Mouse (Mus musculus) left cerebral cortex, postnatal 25 days (tissue): Measurements from ENCODE around the gene Agbl3. TPM values are rescaled to one million over a fixed set of nuclear protein-coding genes. Genes with fewer than 3 reads are reported as not detected.
A peak's percentile ranks its signal among the peaks of the same experiment; 100 is the strongest.

ENCODE experiments used
- DNase-seq, 2 experiments: peaks; one replicate each; pipeline ENCODE4 v3.0.0; 2022; ENCODE audit warnings: low spot score in 2 of 2, mixed read lengths in 1 of 2
- intact Hi-C: fragments of 180-260 bp; cut with DNase I; formaldehyde crosslinking; loops from one replicate; pipeline ENCODE4 v1.15.1; 2025
- total RNA-seq, 2 experiments: library from RNA; stranded (reverse); gene quantifications; 2 replicates each; pipeline ENCODE4 v1.2.3; 2021

Gene Agbl3
- total RNA-seq, 2 experiments from 2014 or later, result 15.6 to 16.7 TPM

GRCm38 (mm10) chr6:34780943-34781289 is 684 bp downstream of the Agbl3 start:
- intact Hi-C loops, result loop anchor here (1.0 to 5.0 kb wide), 2 partner anchors 51 to 97 kb away; partner anchors contain the start of gene Cyren
- no peak for DNase-seq

- DNase-seq, result no peak
- intact Hi-C loops, result loop anchor here (5.0 kb wide), 1 partner anchor 50 kb away; no protein-coding TSS in a partner anchor
Measured at GRCm38 (mm10) chr6:34782493-34782892, 2.3 kb downstream of the Agbl3 start.

GRCm38 (mm10) chr6:34796881-34797280 is 16.6 kb downstream of the Agbl3 start:
- intact Hi-C loops, result no loop called here
- DNase-seq, result no peak

- intact Hi-C loops, result no loop called here
- no peak for DNase-seq
Measured at GRCm38 (mm10) chr6:34797887-34798286, 17.7 kb downstream of the Agbl3 start.

GRCm38 (mm10) chr6:34805582-34805981 is 25.4 kb downstream of the Agbl3 start:
- DNase-seq, result no peak
- intact Hi-C loops, result no loop called here

- DNase-seq, result no peak
- intact Hi-C loops, result no loop called here
Measured at GRCm38 (mm10) chr6:34810651-34811050, 30.4 kb downstream of the Agbl3 start.

- intact Hi-C loops, result no loop called here
- DNase-seq, result peak; percentile 26 to 37
Measured at GRCm38 (mm10) chr6:34824406-34824805, 44.2 kb downstream of the Agbl3 start.

GRCm38 (mm10) chr6:34832352-34832751 is 52.1 kb downstream of the Agbl3 start:
- peak; percentile 3 to 88 for DNase-seq
- intact Hi-C loops, result loop anchor here (5.0 kb wide), 1 partner anchor 50 kb away; the partner anchor contains the start of gene Agbl3

- intact Hi-C loops, result no loop called here
Measured at GRCm38 (mm10) chr6:34861546-34862053, 81.4 kb downstream of the Agbl3 start.

GRCm38 (mm10) chr6:34862381-34862780 is 82.1 kb downstream of the Agbl3 start:
- intact Hi-C loops, result no loop called here
- no peak for DNase-seq

More at GRCm38 (mm10) chr6:34861546-34862053, 81.4 kb downstream of the Agbl3 start:
- DNase-seq, result no peak

GRCm38 (mm10) chr6:34862791-34863403 is 82.7 kb downstream of the Agbl3 start, which contains the start of gene Tmem140:
Tmem140 (plus strand) TSS chr6:34863146.
- DNase-seq, result no peak
- intact Hi-C loops, result no loop called here

- no peak for DNase-seq
- intact Hi-C loops, result no loop called here
Measured at GRCm38 (mm10) chr6:34863786-34864514, 83.7 kb downstream of the Agbl3 start.

GRCm38 (mm10) chr6:34865213-34865612 is 85.0 kb downstream of the Agbl3 start:
- intact Hi-C loops, result no loop called here

GRCm38 (mm10) chr6:34865711-34866593 is 85.7 kb downstream of the Agbl3 start:
- intact Hi-C loops, result no loop called here
- no peak for DNase-seq

More at GRCm38 (mm10) chr6:34865213-34865612, 85.0 kb downstream of the Agbl3 start:
- DNase-seq, result no peak

GRCm38 (mm10) chr6:34866786-34867185 is 86.6 kb downstream of the Agbl3 start:
- intact Hi-C loops, result no loop called here
- DNase-seq, result no peak

GRCm38 (mm10) chr6:34867301-34867994 is 87.2 kb downstream of the Agbl3 start:
- no peak for DNase-seq
- intact Hi-C loops, result no loop called here

GRCm38 (mm10) chr6:34867995-34868350 is 87.7 kb downstream of the Agbl3 start:
- DNase-seq, result no peak
- intact Hi-C loops, result no loop called here

- intact Hi-C loops, result no loop called here
Measured at GRCm38 (mm10) chr6:34868507-34869217, 88.4 kb downstream of the Agbl3 start.

More at GRCm38 (mm10) chr6:34868507-34869217, 88.4 kb downstream of the Agbl3 start:
- no peak for DNase-seq
